Mouse (Mus musculus) liver, embryonic 12.5 days (tissue): ENCODE results near the gene Egln3. TPM values are rescaled to one million over a fixed set of nuclear protein-coding genes. Genes with fewer than 3 reads are reported as not detected.
A peak's percentile ranks its signal among the peaks of the same experiment; 100 is the strongest.

Experiments
- ATAC-seq: fragments of 200-750 bp; cut with Nextera tagmentation; 2 replicates; pipeline ENCODE4 v1.8.0; 2017; ENCODE audit warnings: moderate number of reproducible peaks, mild to moderate bottlenecking, moderate library complexity
- H3K27ac ChIP-seq: fragments of 300-500 bp; sonication (generic); 2 replicates; pipeline ENCODE4 v1.5.1; 2016; ENCODE audit warnings: mild to moderate bottlenecking
- H3K27me3 ChIP-seq: fragments of 300-500 bp; sonication (generic); replicated peaks from 2 replicates; pipeline ENCODE4 v1.6.1; 2016; ENCODE audit warnings: mild to moderate bottlenecking, moderate library complexity
- H3K36me3 ChIP-seq: fragments of 300-500 bp; sonication (generic); 2 replicates; pipeline ENCODE4 v1.6.1; 2016; ENCODE audit warnings: mild to moderate bottlenecking, moderate library complexity
- H3K4me1 ChIP-seq: fragments of 300-500 bp; sonication (generic); 2 replicates; pipeline ENCODE4 v1.6.1; 2016
- H3K4me2 ChIP-seq: fragments of 300-500 bp; sonication (generic); 2 replicates; pipeline ENCODE4 v1.6.1; 2016; ENCODE audit warnings: mild to moderate bottlenecking, moderate library complexity
- H3K4me3 ChIP-seq: fragments of 300-500 bp; sonication (generic); 2 replicates; pipeline ENCODE4 v1.5.1; 2016; ENCODE audit warnings: mild to moderate bottlenecking, moderate library complexity
- H3K9ac ChIP-seq: fragments of 300-500 bp; sonication (generic); 2 replicates; pipeline ENCODE4 v1.6.1; 2016; ENCODE audit warnings: mild to moderate bottlenecking, moderate library complexity
- H3K9me3 ChIP-seq: fragments of 300-500 bp; sonication (generic); replicated peaks from 2 replicates; pipeline ENCODE4 v1.6.1; 2016; ENCODE audit warnings: mild to moderate bottlenecking, moderate library complexity
- WGBS: fragments of 180-500 bp; shearing (Covaris S2); methylation state at CpG from one replicate; pipeline ENCODE4 v1.1.7; 2016; ENCODE audit not compliant: insufficient replicate concordance; 5-methylcytosine and 5-hydroxymethylcytosine counted together
- polyA plus RNA-seq: library from polyadenylated mRNA; unstranded; fragments of >200 nt; fragmentation: Nextera tagmentation; extraction: Ambion mirVana; gene quantifications from 2 replicates; pipeline ENCODE4 v1.2.1, GENCODE M21; 2016

Egln3 gene
- polyA plus RNA-seq, 1 experiment from 2014 or later: 3.8 TPM

DNA sequence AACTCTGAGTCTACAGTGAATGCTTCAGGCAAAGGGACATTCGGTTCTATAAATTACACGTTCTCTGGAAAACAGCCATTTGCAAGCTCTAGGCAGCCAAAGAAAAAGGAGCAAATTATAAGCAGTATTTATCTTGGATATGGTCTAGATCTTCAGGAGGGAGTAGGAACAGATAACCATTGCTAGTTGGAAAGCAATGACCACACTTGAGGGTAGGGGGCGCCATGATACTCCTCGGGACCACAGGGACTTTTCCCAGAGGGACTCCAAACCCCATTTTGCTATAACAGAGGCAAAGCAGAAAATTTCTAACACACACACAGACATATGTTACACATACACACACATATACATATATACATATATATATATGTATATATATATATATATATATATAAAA is 3.5 kb downstream of the Egln3 start:
- no peak for ATAC-seq
- Histone ChIP-seq H3K36me3 (no peaks in the 10 kb centered on the region), H3K4me1 (peaks cover 42% of the 10 kb centered on the region), H3K4me3 (no peak overlapping the region), H3K4me2 (no peak overlapping the region; the same call in 1 of the 2 replicates), H3K27ac (no peak overlapping the region), H3K9me3 (no peaks in the 10 kb centered on the region), H3K27me3 (peaks cover 33% of the 10 kb centered on the region), H3K9ac (no peak overlapping the region)
- WGBS: 29% methylated on average over 4 of the region's 4 CpGs

DNA sequence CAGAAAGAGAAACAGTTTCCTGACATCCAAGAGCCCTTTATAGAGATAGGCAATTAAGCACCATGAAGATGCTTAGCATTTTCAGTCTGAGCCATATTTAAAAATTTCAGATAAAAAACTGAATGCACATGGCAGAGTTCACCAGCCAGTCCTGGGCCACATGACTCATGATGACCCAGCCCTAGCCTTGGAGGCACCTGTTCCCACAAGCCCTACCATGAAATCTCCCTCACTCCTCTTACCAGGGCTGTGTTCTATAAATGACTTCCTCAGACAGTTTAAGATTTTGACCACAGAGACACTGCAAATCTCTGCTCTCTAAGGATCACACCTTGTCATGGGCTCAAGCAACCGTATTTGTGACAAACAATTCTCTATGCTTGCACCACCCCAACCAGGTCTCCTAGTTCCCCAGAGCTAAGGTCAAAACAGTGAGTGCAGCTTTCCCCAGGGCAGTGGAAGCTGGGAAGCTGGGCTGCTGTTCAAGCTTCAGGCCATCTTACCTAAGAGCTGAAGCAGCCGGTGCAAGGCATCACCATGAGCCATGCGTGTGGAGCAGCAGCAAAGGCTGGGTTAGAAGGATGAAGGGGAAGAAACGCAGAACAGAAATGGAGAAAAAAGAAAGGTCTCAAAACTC is 5.3 kb downstream of the Egln3 start:
- no peak overlapping the region for H3K27ac ChIP-seq
- peaks cover 22% of the 10 kb centered on the region for H3K27me3 ChIP-seq
- no peak for ATAC-seq
- no peaks in the 10 kb centered on the region for H3K9me3 ChIP-seq
- H3K4me3 ChIP-seq: no peak overlapping the region
- no peaks in the 10 kb centered on the region for H3K36me3 ChIP-seq
- WGBS: 70% methylated on average over 4 of the region's 4 CpGs
- H3K4me1 ChIP-seq: peaks cover 48% of the 10 kb centered on the region
- H3K9ac ChIP-seq: no peak overlapping the region
- no peak overlapping the region for H3K4me2 ChIP-seq

DNA sequence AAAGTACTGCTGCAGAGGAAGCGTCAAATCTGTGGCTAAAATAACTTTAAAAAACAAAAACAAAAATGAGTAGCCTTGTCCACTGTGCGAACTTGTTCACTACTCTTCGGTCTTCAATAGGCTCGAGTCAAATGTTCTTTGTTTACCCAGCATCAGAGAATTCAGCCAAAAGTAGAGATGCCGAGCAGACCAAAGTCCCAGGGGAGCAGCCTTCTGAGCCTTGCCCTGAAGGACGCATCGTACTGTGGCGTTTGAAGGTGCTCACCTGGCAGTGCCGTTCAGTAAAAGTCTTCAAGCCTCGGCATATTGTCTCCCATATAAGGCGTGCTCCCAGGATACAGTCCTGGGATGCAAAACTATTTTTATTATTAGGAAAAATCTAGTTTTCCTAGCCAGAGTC is 5.8 kb downstream of the Egln3 start:
- peaks cover 46% of the 10 kb centered on the region for H3K4me1 ChIP-seq
- H3K9me3 ChIP-seq: no peaks in the 10 kb centered on the region
- peaks cover 16% of the 10 kb centered on the region for H3K27me3 ChIP-seq
- no peak overlapping the region for H3K4me3 ChIP-seq
- no peaks in the 10 kb centered on the region for H3K36me3 ChIP-seq
- no peak overlapping the region for H3K27ac ChIP-seq
- H3K4me2 ChIP-seq: no peak overlapping the region; the same call in 1 of the 2 replicates
- no peak for ATAC-seq
- no peak overlapping the region for H3K9ac ChIP-seq
- 67% methylated on average over 11 of the region's 11 CpGs for WGBS

DNA sequence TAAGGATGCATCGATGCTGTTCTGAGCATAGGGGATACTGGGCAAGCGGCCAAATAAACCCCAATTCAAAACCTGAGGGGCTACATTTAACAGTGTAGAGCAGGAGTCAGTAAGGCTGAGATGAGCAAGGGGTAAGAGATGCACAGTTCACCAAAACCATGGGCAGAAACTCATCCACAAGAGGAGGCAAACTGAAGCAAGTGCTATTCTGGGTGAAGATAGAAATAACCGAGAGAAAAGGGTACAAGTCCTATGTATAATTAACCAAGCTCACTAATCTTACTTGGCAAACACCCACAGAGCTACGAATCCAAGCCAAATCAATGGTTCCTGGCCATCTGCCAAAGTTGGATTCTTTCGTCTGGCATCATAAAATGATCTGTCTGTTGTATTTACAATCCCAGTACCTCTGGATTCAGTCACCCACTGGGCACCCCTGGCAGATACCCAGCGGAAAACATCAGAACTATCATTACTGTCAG is 6.3 kb downstream of the Egln3 start:
- H3K9ac ChIP-seq: no peak overlapping the region
- H3K4me3 ChIP-seq: no peak overlapping the region
- peaks cover 48% of the 10 kb centered on the region for H3K4me1 ChIP-seq
- H3K27ac ChIP-seq: no peak overlapping the region
- ATAC-seq: no peak
- no peaks in the 10 kb centered on the region for H3K9me3 ChIP-seq
- peaks cover 11% of the 10 kb centered on the region for H3K27me3 ChIP-seq
- WGBS: 56% methylated on average over 6 of the region's 6 CpGs
- H3K36me3 ChIP-seq: no peaks in the 10 kb centered on the region
- peak overlapping the region; percentile 2; the same call in 1 of the 2 replicates for H3K4me2 ChIP-seq

DNA sequence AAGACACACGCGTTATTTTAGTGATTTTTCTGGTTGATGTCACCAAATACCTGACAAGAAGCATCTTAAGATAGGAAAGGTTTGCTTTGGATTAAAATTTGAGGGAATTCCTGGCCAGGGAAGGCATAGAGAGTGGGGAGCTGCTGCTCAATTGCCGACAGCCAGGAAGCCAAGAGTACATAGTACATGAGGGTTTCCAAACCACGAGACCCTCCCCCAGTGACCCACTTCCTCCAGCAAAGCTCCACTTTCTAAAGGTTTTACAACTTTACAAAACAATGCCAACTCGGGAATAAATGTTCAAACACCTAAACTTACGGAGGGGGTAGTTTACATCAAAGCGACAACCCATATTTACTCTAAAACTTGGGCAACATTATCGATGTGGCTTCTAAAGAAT is 6.8 kb downstream of the Egln3 start:
- H3K9me3 ChIP-seq: no peaks in the 10 kb centered on the region

GRCm38 (mm10) chr12:54194159-54194558 is 9.5 kb downstream of the Egln3 start:
- Histone ChIP-seq H3K4me1 (peaks cover 58% of the 10 kb centered on the region), H3K27ac (no peak overlapping the region), H3K4me2 (no peak overlapping the region), H3K27me3 (no peaks in the 10 kb centered on the region; the same call in 1 of the 2 replicates), H3K4me3 (no peak overlapping the region), H3K36me3 (no peaks in the 10 kb centered on the region), H3K9me3 (no peaks in the 10 kb centered on the region), H3K9ac (no peak overlapping the region)
- ATAC-seq: no peak
- 53% methylated on average over 5 of the region's 5 CpGs for WGBS

More for the DNA sequence above, 6.8 kb downstream of the Egln3 start:
- WGBS: 65% methylated on average over 8 of the region's 8 CpGs
- Histone ChIP-seq H3K4me3 (no peak overlapping the region), H3K9ac (no peak overlapping the region), H3K36me3 (no peaks in the 10 kb centered on the region), H3K4me2 (no peak overlapping the region), H3K4me1 (peaks cover 52% of the 10 kb centered on the region), H3K27ac (no peak overlapping the region), H3K27me3 (peaks cover 7% of the 10 kb centered on the region; the same call in 1 of the 2 replicates)
- no peak for ATAC-seq

DNA sequence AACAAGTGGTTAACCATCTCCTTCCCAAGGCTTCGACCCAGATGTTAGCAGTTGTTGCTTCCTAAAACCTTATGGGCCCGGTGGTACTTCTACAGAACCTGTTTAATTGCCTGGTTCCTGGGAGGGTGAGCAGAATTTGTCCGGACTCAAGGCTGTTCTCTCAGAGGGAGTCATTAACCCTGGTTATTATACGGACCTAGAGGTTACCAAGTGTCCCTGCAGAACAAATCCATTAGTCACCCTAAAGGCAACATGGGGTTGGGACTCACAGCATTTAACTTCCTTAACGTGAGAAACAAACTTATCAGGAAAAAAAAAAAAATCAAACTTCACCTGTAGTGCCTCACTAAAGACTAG is 11.4 kb downstream of the Egln3 start:
- peak overlapping the region; percentile 62; the same call in 1 of the 2 replicates for H3K9ac ChIP-seq
- peak overlapping the region; percentile 75 for H3K27ac ChIP-seq
- H3K4me3 ChIP-seq: peak overlapping the region; percentile 29
- peak overlapping the region; percentile 66 for H3K4me2 ChIP-seq
- no peaks in the 10 kb centered on the region for H3K36me3 ChIP-seq
- peaks cover 60% of the 10 kb centered on the region for H3K4me1 ChIP-seq
- H3K9me3 ChIP-seq: no peaks in the 10 kb centered on the region
- 5% methylated on average over 5 of the region's 5 CpGs for WGBS
- peak; percentile 25 for ATAC-seq
- peaks cover 7% of the 10 kb centered on the region; the same call in 1 of the 2 replicates for H3K27me3 ChIP-seq

GRCm38 (mm10) chr12:54191608-54192304 is 11.9 kb downstream of the Egln3 start:
- H3K9me3 ChIP-seq: no peaks in the 10 kb centered on the region
- H3K4me3 ChIP-seq: peak overlapping the region; percentile 29
- peaks cover 57% of the 10 kb centered on the region for H3K4me1 ChIP-seq
- H3K27me3 ChIP-seq: peaks cover 9% of the 10 kb centered on the region; the same call in 1 of the 2 replicates
- peak overlapping the region; percentile 75 for H3K27ac ChIP-seq
- no peaks in the 10 kb centered on the region for H3K36me3 ChIP-seq
- H3K9ac ChIP-seq: peak overlapping the region; percentile 62
- H3K4me2 ChIP-seq: peak overlapping the region; percentile 66
- ATAC-seq: peak; percentile 93
- WGBS: 3% methylated on average over 19 of the region's 19 CpGs

- Histone ChIP-seq H3K4me1 (peaks cover 57% of the 10 kb centered on the region), H3K4me2 (peak overlapping the region; percentile 66)
- ATAC-seq: 0 out of 2 replicates have a peak, but pooled peaks have one; percentile 9
Observed at GRCm38 (mm10) chr12:54191181-54191580, 12.5 kb downstream of the Egln3 start.

DNA sequence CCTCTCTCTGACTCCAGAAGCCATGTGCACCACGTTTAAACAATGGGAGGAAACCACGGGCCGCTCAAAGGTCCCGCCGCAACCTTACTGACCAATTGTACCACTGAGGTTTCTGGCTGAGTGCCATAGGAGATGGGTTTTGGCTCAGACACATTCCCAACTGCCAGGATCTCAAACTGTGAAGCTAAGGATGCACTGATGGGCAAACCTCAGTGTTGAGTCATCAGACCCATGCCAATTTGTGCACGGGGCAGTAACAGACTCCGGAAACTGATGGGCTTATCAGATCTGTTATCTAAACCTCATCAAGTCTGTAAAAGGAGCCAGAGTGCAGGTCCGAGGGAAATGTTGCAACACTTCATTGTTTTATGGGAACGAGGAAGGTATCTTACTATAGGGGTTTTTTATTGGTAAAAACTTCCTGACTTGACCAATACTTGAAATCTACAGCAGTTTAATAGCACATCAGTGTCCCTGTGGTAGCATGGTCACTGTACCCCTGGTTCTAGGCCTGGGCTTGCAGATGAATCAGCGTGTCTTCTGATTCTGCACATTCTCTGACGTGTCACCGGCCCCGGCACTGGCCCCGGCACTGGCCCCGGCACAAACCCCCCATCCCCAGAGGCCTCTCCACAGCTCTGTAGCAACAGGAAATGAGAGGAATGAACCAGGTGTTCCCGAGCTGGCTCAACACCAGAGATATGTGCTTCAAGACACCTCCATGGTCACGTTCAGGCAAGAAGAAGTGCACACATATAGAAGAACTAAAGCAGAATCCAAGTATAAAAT is 15.7 kb downstream of the Egln3 start:
- Histone ChIP-seq H3K27ac (peak overlapping the region; percentile 60; the same call in 1 of the 2 replicates), H3K4me2 (no peak overlapping the region), H3K9me3 (no peaks in the 10 kb centered on the region), H3K4me1 (peaks cover 45% of the 10 kb centered on the region), H3K27me3 (peaks cover 9% of the 10 kb centered on the region; the same call in 1 of the 2 replicates), H3K4me3 (no peak overlapping the region), H3K9ac (no peak overlapping the region), H3K36me3 (0 out of 2 replicates have a peak, but pooled peaks cover 3% of the 10 kb centered on the region)
- 19% methylated on average over 17 of the region's 17 CpGs for WGBS
- ATAC-seq: no peak

More at GRCm38 (mm10) chr12:54191181-54191580, 12.5 kb downstream of the Egln3 start:
- peaks cover 9% of the 10 kb centered on the region; the same call in 1 of the 2 replicates for H3K27me3 ChIP-seq
- H3K9me3 ChIP-seq: no peaks in the 10 kb centered on the region
- 13% methylated on average over 9 of the region's 9 CpGs for WGBS
- H3K36me3 ChIP-seq: no peaks in the 10 kb centered on the region
- H3K4me3 ChIP-seq: peak overlapping the region; percentile 6; the same call in 1 of the 2 replicates
- peak overlapping the region; percentile 75 for H3K27ac ChIP-seq
- peak overlapping the region; percentile 17; the same call in 1 of the 2 replicates for H3K9ac ChIP-seq

DNA sequence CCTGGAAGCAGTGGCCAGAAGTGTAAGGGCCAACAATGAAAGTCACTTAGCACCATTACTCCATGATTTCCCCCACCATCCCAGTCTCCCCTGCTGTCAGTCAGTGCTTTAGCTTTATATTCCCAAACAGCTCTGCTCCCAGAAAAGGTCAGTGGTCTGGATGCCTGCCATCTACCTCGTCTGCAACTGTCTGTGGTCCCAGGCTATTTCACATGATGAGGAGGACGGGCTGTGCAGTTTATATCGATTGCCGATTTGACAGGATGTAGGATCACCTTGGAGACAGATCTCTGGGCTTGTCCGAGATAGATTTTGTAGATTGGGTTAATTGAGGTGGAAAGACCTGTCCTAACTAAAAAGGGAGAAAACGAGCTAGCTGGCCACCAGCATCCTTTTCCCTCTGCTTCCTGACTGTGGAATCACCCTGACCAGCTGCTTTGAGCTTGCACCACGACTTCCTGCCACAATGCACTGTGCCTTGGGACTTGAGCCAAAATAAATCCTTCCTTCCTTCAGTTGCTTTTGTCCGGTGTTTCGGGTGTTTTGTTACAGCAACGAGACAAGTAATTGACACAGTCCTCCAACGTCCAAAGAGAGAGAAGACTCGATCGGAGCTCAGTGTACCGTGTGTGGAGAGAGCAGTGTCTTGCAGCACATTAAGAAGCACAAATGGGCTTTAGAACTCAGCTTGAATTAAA is 16.6 kb downstream of the Egln3 start:
- H3K27ac ChIP-seq: peak overlapping the region; percentile 60; the same call in 1 of the 2 replicates

More for the DNA sequence above, 16.6 kb downstream of the Egln3 start:
- no peak for ATAC-seq
- 32% methylated on average over 14 of the region's 14 CpGs for WGBS
- no peak overlapping the region for H3K4me3 ChIP-seq
- H3K9ac ChIP-seq: no peak overlapping the region
- H3K4me2 ChIP-seq: no peak overlapping the region
- peaks cover 9% of the 10 kb centered on the region; the same call in 1 of the 2 replicates for H3K27me3 ChIP-seq
- peaks cover 36% of the 10 kb centered on the region for H3K4me1 ChIP-seq
- H3K36me3 ChIP-seq: 0 out of 2 replicates have a peak, but pooled peaks cover 3% of the 10 kb centered on the region
- no peaks in the 10 kb centered on the region for H3K9me3 ChIP-seq
